Mouse (Mus musculus) midbrain, embryonic 12.5 days (tissue): ENCODE results near the gene Gm13691. TPM values are rescaled to one million over a fixed set of nuclear protein-coding genes. Genes with fewer than 3 reads are reported as not detected.
"Not testable (repeated sequence)": the region's sequence is repeated elsewhere in the genome, so short reads cannot be mapped to it uniquely, and the experiment has no call there.

Experiments
- ATAC-seq: fragments of 200-750 bp; cut with Nextera tagmentation; 2 replicates; pipeline ENCODE4 v1.8.0; 2017; ENCODE audit warnings: low read depth, moderate TSS enrichment, moderate library complexity; ENCODE audit not compliant: low FRiP score
- H3K27ac ChIP-seq: fragments of 300-500 bp; sonication (generic); replicated peaks from 2 replicates; pipeline ENCODE4 v1.5.1; 2016; ENCODE audit warnings: mild to moderate bottlenecking
- H3K27me3 ChIP-seq: fragments of 300-500 bp; sonication (generic); 2 replicates; pipeline ENCODE4 v1.6.1; 2016; ENCODE audit warnings: mild to moderate bottlenecking
- H3K36me3 ChIP-seq: fragments of 300-500 bp; sonication (generic); 2 replicates; pipeline ENCODE4 v1.6.1; 2016
- H3K4me1 ChIP-seq: fragments of 300-500 bp; sonication (generic); 2 replicates; pipeline ENCODE4 v1.6.1; 2016
- H3K4me2 ChIP-seq: fragments of 300-500 bp; sonication (generic); replicated peaks from 2 replicates; pipeline ENCODE4 v1.6.1; 2016; ENCODE audit warnings: mild to moderate bottlenecking, moderate library complexity
- H3K4me3 ChIP-seq: fragments of 300-500 bp; sonication (generic); 2 replicates; pipeline ENCODE4 v1.5.1; 2016; ENCODE audit warnings: mild to moderate bottlenecking
- H3K9ac ChIP-seq: fragments of 300-500 bp; sonication (generic); replicated peaks from 2 replicates; pipeline ENCODE4 v1.6.1; 2016; ENCODE audit warnings: mild to moderate bottlenecking, moderate library complexity
- H3K9me3 ChIP-seq: fragments of 300-500 bp; sonication (generic); 2 replicates; pipeline ENCODE4 v1.6.1; 2016; ENCODE audit warnings: mild to moderate bottlenecking
- WGBS: fragments of 180-500 bp; shearing (Covaris S2); methylation state at CpG from one replicate; pipeline ENCODE4 v1.1.7; 2016; 5-methylcytosine and 5-hydroxymethylcytosine counted together
- polyA plus RNA-seq: library from polyadenylated mRNA; unstranded; fragments of >200 nt; fragmentation: Nextera tagmentation; extraction: Ambion mirVana; gene quantifications from 2 replicates; pipeline ENCODE4 v1.2.1, GENCODE M21; 2016

Gm13691 gene
- polyA plus RNA-seq, 1 experiment from 2014 or later = not detected

GRCm38 (mm10) chr2:84008913-84009312 lies 18.6 kb downstream of the Gm13691 start:
- no peak overlapping the region for H3K9ac ChIP-seq
- H3K27me3 ChIP-seq = no peaks in the 10 kb centered on the region
- H3K4me3 ChIP-seq = no peak overlapping the region
- H3K36me3 ChIP-seq = no peaks in the 10 kb centered on the region
- WGBS = 79% methylated on average over 1 of the region's 1 CpGs
- H3K27ac ChIP-seq = no peak overlapping the region
- no peaks in the 10 kb centered on the region for H3K9me3 ChIP-seq
- no peak for ATAC-seq
- no peak overlapping the region for H3K4me2 ChIP-seq
- H3K4me1 ChIP-seq = no peaks in the 10 kb centered on the region

GRCm38 (mm10) chr2:84009818-84010217 lies 19.5 kb downstream of the Gm13691 start:
- H3K9ac ChIP-seq = no peak overlapping the region
- H3K9me3 ChIP-seq = no peaks in the 10 kb centered on the region
- H3K27ac ChIP-seq = no peak overlapping the region
- no peak overlapping the region for H3K4me3 ChIP-seq
- no peaks in the 10 kb centered on the region for H3K36me3 ChIP-seq
- no peaks in the 10 kb centered on the region for H3K4me1 ChIP-seq
- WGBS = 81% methylated on average over 3 of the region's 3 CpGs
- ATAC-seq = no peak
- H3K4me2 ChIP-seq = no peak overlapping the region
- H3K27me3 ChIP-seq = no peaks in the 10 kb centered on the region

- H3K4me3 ChIP-seq = no peak overlapping the region
- WGBS = 81% methylated on average over 6 of the region's 6 CpGs
- H3K27me3 ChIP-seq = no peaks in the 10 kb centered on the region
- ATAC-seq = no peak
- H3K4me1 ChIP-seq = no peaks in the 10 kb centered on the region
- H3K4me2 ChIP-seq = no peak overlapping the region
- H3K36me3 ChIP-seq = no peaks in the 10 kb centered on the region
- H3K27ac ChIP-seq = no peak overlapping the region
- H3K9ac ChIP-seq = no peak overlapping the region
- H3K9me3 ChIP-seq = no peaks in the 10 kb centered on the region
Measured at GRCm38 (mm10) chr2:84014572-84014971, 24.2 kb downstream of the Gm13691 start.

GRCm38 (mm10) chr2:84016291-84016690 lies 25.9 kb downstream of the Gm13691 start:
- H3K9me3 ChIP-seq, H3K27me3 ChIP-seq, H3K27ac ChIP-seq, H3K4me1 ChIP-seq, H3K4me2 ChIP-seq, H3K9ac ChIP-seq, H3K4me3 ChIP-seq, H3K36me3 ChIP-seq, ATAC-seq: not testable (repeated sequence)
- 82% methylated on average over 5 of the region's 5 CpGs for WGBS

- no peak for ATAC-seq
- 83% methylated on average over 3 of the region's 3 CpGs for WGBS
- no peaks in the 10 kb centered on the region for H3K27me3 ChIP-seq
Measured at GRCm38 (mm10) chr2:84018330-84018729, 28.0 kb downstream of the Gm13691 start.

GRCm38 (mm10) chr2:84019519-84020305 lies 29.4 kb downstream of the Gm13691 start:
- no peak overlapping the region for H3K27ac ChIP-seq
- H3K36me3 ChIP-seq = no peaks in the 10 kb centered on the region
- H3K4me3 ChIP-seq = no peak overlapping the region
- no peak overlapping the region for H3K4me2 ChIP-seq
- H3K4me1 ChIP-seq = no peaks in the 10 kb centered on the region
- WGBS = 74% methylated on average over 8 of the region's 8 CpGs
- ATAC-seq = no peak
- no peaks in the 10 kb centered on the region for H3K9me3 ChIP-seq
- no peak overlapping the region for H3K9ac ChIP-seq
- H3K27me3 ChIP-seq = no peaks in the 10 kb centered on the region

More at GRCm38 (mm10) chr2:84018330-84018729, 28.0 kb downstream of the Gm13691 start:
- Histone ChIP-seq H3K27ac (no peak overlapping the region), H3K4me1 (no peaks in the 10 kb centered on the region), H3K9me3 (no peaks in the 10 kb centered on the region), H3K4me2 (no peak overlapping the region), H3K36me3 (no peaks in the 10 kb centered on the region), H3K4me3 (no peak overlapping the region), H3K9ac (no peak overlapping the region)

GRCm38 (mm10) chr2:84021930-84022329 lies 31.6 kb downstream of the Gm13691 start:
- no peak overlapping the region for H3K9ac ChIP-seq
- H3K27ac ChIP-seq = no peak overlapping the region
- H3K4me1 ChIP-seq = peaks cover 4% of the 10 kb centered on the region; the same call in 1 of the 2 replicates
- H3K27me3 ChIP-seq = no peaks in the 10 kb centered on the region
- 87% methylated on average over 2 of the region's 2 CpGs for WGBS
- no peak overlapping the region for H3K4me2 ChIP-seq
- H3K4me3 ChIP-seq = no peak overlapping the region
- no peak for ATAC-seq
- H3K36me3 ChIP-seq = no peaks in the 10 kb centered on the region
- no peaks in the 10 kb centered on the region for H3K9me3 ChIP-seq

GRCm38 (mm10) chr2:84022905-84023304 lies 32.6 kb downstream of the Gm13691 start:
- Histone ChIP-seq H3K4me1 (peaks cover 4% of the 10 kb centered on the region; the same call in 1 of the 2 replicates), H3K27me3 (no peaks in the 10 kb centered on the region), H3K4me2 (no peak overlapping the region), H3K9ac (no peak overlapping the region), H3K9me3 (no peaks in the 10 kb centered on the region), H3K36me3 (no peaks in the 10 kb centered on the region), H3K27ac (no peak overlapping the region), H3K4me3 (no peak overlapping the region)
- WGBS = 93% methylated on average over 2 of the region's 2 CpGs
- ATAC-seq = no peak

- Histone ChIP-seq H3K4me3 (no peak overlapping the region), H3K9me3 (no peaks in the 10 kb centered on the region), H3K4me2 (no peak overlapping the region), H3K36me3 (no peaks in the 10 kb centered on the region), H3K27ac (no peak overlapping the region), H3K4me1 (peaks cover 4% of the 10 kb centered on the region; the same call in 1 of the 2 replicates), H3K9ac (no peak overlapping the region), H3K27me3 (no peaks in the 10 kb centered on the region)
- 89% methylated on average over 2 of the region's 2 CpGs for WGBS
- no peak for ATAC-seq
Measured at GRCm38 (mm10) chr2:84023319-84023718, 33.0 kb downstream of the Gm13691 start.

GRCm38 (mm10) chr2:84025217-84025616 lies 34.9 kb downstream of the Gm13691 start:
- Histone ChIP-seq H3K27ac (no peak overlapping the region), H3K4me1 (peaks cover 4% of the 10 kb centered on the region; the same call in 1 of the 2 replicates), H3K9me3 (no peaks in the 10 kb centered on the region), H3K36me3 (no peaks in the 10 kb centered on the region), H3K4me3 (no peak overlapping the region), H3K27me3 (no peaks in the 10 kb centered on the region), H3K4me2 (no peak overlapping the region), H3K9ac (no peak overlapping the region)
- peak; percentile 41; the same call in 1 of the 2 replicates for ATAC-seq
- WGBS = 31% methylated on average over 4 of the region's 4 CpGs

- Histone ChIP-seq H3K9ac (no peak overlapping the region), H3K4me2 (no peak overlapping the region), H3K9me3 (no peaks in the 10 kb centered on the region), H3K36me3 (no peaks in the 10 kb centered on the region), H3K4me3 (no peak overlapping the region), H3K27me3 (no peaks in the 10 kb centered on the region), H3K27ac (no peak overlapping the region), H3K4me1 (no peaks in the 10 kb centered on the region)
- no peak for ATAC-seq
- 89% methylated on average over 2 of the region's 2 CpGs for WGBS
Measured at GRCm38 (mm10) chr2:84032505-84032904, 42.2 kb downstream of the Gm13691 start.

- no peak overlapping the region for H3K9ac ChIP-seq
- ATAC-seq = no peak
- 91% methylated on average over 4 of the region's 4 CpGs for WGBS
- H3K4me3 ChIP-seq = no peak overlapping the region
- H3K27me3 ChIP-seq = no peaks in the 10 kb centered on the region
- no peaks in the 10 kb centered on the region for H3K9me3 ChIP-seq
- no peaks in the 10 kb centered on the region for H3K4me1 ChIP-seq
- no peak overlapping the region for H3K4me2 ChIP-seq
- H3K27ac ChIP-seq = no peak overlapping the region
- H3K36me3 ChIP-seq = no peaks in the 10 kb centered on the region
Measured at GRCm38 (mm10) chr2:84035997-84036396, 45.6 kb downstream of the Gm13691 start.
